Mouse (Mus musculus) stomach, embryonic 16.5 days (tissue): ENCODE results near the gene Rcor1. TPM values are rescaled to one million over a fixed set of nuclear protein-coding genes. Genes with fewer than 3 reads are reported as not detected.

Experiments used
- ATAC-seq: fragments of 200-750 bp; cut with Nextera tagmentation; 2 replicates; pipeline ENCODE4 v1.8.0; 2017; ENCODE audit warnings: moderate number of reproducible peaks, moderate TSS enrichment; ENCODE audit not compliant: insufficient read depth, low FRiP score
- H3K27ac ChIP-seq: fragments of 300-500 bp; sonication (generic); 2 replicates; pipeline ENCODE4 v1.5.1; 2014; ENCODE audit warnings: low read length
- H3K27me3 ChIP-seq: fragments of 300-500 bp; sonication (generic); 2 replicates; pipeline ENCODE4 v1.6.1; 2014; ENCODE audit warnings: low read length, control low read depth, mixed read lengths; ENCODE audit not compliant: control insufficient read depth, insufficient read depth
- H3K36me3 ChIP-seq: fragments of 300-500 bp; sonication (generic); 2 replicates; pipeline ENCODE4 v1.6.1; 2014; ENCODE audit warnings: low read length; ENCODE audit not compliant: control insufficient read depth, insufficient read depth
- H3K4me1 ChIP-seq: fragments of 300-500 bp; sonication (generic); 2 replicates; pipeline ENCODE4 v1.6.1; 2014; ENCODE audit warnings: low read length, control low read depth, mixed read lengths; ENCODE audit not compliant: control insufficient read depth, insufficient read depth
- H3K4me2 ChIP-seq: fragments of 300-500 bp; sonication (generic); 2 replicates; pipeline ENCODE4 v1.6.1; 2014; ENCODE audit warnings: low read depth, low read length, mixed read lengths
- H3K4me3 ChIP-seq: fragments of 300-500 bp; sonication (generic); replicated peaks from 2 replicates; pipeline ENCODE4 v1.5.1; 2014; ENCODE audit warnings: mild to moderate bottlenecking, low read length
- H3K9ac ChIP-seq: fragments of 300-500 bp; sonication (generic); 2 replicates; pipeline ENCODE4 v1.6.1; 2014; ENCODE audit warnings: low read length
- H3K9me3 ChIP-seq: fragments of 300-500 bp; sonication (generic); replicated peaks from 2 replicates; pipeline ENCODE4 v1.6.1; 2016; ENCODE audit warnings: low read length, control low read depth; ENCODE audit not compliant: control insufficient read depth
- WGBS: fragments of 180-500 bp; shearing (Covaris S2); extraction: QIAGEN DNeasy Blood & Tissue Kit; methylation state at CpG from one replicate; pipeline ENCODE4 v1.1.7; 2014; 5-methylcytosine and 5-hydroxymethylcytosine counted together
- polyA plus RNA-seq: library from polyadenylated mRNA; unstranded; fragments of >200 nt; fragmentation: Nextera tagmentation; extraction: Ambion mirVana; gene quantifications from 2 replicates; pipeline ENCODE4 v1.2.1, GENCODE M21; 2015

The Rcor1 gene
- polyA plus RNA-seq, 1 experiment from 2014 or later: 10.9 TPM

DNA sequence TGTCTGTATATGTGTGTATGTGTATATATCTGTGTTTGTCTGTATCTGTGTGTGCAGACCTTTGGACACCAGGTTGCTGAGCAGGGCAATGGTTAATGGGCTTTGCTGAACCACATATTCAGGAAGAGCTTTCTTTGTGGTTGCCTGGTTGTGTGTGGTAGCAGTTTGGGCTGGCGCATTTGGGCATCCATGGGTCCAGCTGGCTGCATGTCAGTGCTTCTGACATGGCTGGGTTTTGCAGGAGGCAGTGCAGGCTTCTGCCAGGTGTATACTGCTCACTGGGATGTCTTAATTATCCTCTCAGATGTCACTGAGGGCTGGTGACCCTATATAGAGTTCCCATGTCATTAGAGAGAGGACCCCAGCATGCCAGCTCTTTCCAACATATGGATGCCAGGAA lies 116.6 kb downstream of the Rcor1 start:
- Histone ChIP-seq H3K36me3 (no peaks in the 10 kb centered on the region), H3K27me3 (no peaks in the 10 kb centered on the region), H3K4me3 (no peak overlapping the region), H3K9me3 (no peaks in the 10 kb centered on the region), H3K4me1 (peaks cover 8% of the 10 kb centered on the region; the same call in 1 of the 2 replicates), H3K4me2 (no peak overlapping the region), H3K9ac (no peak overlapping the region), H3K27ac (no peak overlapping the region)
- 89% methylated on average over 1 of the region's 1 CpGs for WGBS
- no peak for ATAC-seq

DNA sequence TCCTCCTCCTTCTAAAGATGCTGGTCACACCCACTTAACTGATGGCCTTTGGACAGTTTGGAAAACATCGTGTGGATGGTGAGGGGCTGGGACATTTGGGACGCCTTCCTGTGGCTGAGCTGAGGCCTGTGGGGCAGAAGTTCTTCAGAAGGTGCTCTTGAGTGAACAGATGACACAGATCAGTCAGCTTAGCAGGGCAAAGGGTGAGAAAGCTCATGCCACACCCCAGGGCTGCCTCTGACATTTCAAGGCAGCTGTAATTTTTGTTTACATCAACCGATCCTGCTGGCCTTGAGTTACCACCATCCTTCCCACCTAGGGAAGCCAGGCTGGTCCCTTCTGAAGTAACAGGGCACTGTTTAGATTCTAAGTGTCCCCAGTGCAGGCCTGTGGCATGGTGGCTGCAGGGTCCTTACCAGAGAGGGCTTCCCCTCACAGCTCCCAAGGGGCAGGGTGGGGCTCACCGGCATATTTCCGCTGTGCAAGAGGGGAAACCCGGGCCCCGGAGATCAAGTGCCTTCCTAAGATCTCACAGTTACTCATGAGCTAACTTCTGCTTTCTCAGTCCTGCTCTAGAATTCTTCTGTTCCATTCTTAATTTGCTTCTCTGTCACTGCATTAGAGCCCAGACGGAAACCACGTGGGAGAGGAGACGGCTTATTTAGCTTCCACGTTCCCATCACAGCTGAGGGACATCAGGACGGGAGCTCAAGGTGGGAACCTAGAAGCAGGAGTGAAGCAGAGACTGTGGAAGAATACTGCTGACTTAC lies 120.7 kb downstream of the Rcor1 start:
- Histone ChIP-seq H3K4me2 (0 out of 2 replicates have a peak overlapping the region, but pooled peaks have one; percentile 22), H3K27ac (peak overlapping the region; percentile 51; the same call in 1 of the 2 replicates), H3K36me3 (no peaks in the 10 kb centered on the region), H3K27me3 (no peaks in the 10 kb centered on the region), H3K4me1 (peaks cover 18% of the 10 kb centered on the region), H3K4me3 (no peak overlapping the region), H3K9ac (no peak overlapping the region), H3K9me3 (no peaks in the 10 kb centered on the region)
- ATAC-seq: no peak
- WGBS: 32% methylated on average over 12 of the region's 12 CpGs

DNA sequence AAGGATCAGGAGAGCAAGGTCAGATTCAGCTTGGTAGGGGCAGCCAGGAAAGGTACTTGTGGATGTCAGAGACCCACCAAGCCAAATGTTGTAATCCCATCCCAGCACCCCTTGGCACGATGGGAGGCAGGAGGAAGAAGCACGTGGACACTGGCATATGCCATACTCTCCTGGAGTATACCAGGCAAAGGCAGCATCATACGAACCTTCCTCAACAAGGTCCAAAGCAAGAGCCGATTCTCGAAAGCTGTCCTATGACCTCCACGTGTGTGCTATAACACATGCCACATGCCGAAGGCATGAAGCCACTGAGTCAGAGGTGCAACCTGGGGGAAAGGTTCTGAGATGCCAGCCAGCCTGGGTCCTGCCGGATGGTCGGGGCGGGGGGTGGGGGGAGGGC lies 121.7 kb downstream of the Rcor1 start:
- no peaks in the 10 kb centered on the region for H3K27me3 ChIP-seq
- H3K36me3 ChIP-seq: no peaks in the 10 kb centered on the region
- H3K9me3 ChIP-seq: no peaks in the 10 kb centered on the region
- no peak overlapping the region for H3K4me2 ChIP-seq
- no peak for ATAC-seq
- 91% methylated on average over 10 of the region's 10 CpGs for WGBS
- H3K4me3 ChIP-seq: no peak overlapping the region
- peaks cover 22% of the 10 kb centered on the region for H3K4me1 ChIP-seq
- no peak overlapping the region for H3K9ac ChIP-seq
- H3K27ac ChIP-seq: no peak overlapping the region

DNA sequence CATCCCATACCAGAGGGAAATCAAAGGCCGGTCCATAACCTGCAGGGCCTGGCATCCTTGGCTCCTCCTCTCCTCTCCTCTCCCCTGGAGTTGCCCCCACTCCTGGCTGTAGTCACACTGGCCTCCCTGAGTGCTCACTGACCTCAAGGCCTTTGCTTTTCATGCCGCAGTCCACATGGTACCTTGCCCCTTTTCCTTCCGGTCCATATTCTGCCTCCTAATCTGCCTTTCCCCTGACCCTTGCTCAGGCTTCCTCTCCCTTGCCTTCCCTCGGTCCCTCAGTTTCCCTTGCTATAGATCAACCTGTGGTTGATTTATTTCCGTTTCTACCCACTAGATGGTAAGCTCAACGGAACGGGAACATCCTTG lies 122.8 kb downstream of the Rcor1 start:
- Histone ChIP-seq H3K36me3 (no peaks in the 10 kb centered on the region), H3K9ac (peak overlapping the region; percentile 52; the same call in 1 of the 2 replicates), H3K4me3 (no peak overlapping the region), H3K27ac (no peak overlapping the region), H3K9me3 (no peaks in the 10 kb centered on the region), H3K4me1 (peaks cover 22% of the 10 kb centered on the region), H3K4me2 (peak overlapping the region; percentile 54; the same call in 1 of the 2 replicates), H3K27me3 (no peaks in the 10 kb centered on the region)
- ATAC-seq: no peak
- 38% methylated on average over 7 of the region's 7 CpGs for WGBS

DNA sequence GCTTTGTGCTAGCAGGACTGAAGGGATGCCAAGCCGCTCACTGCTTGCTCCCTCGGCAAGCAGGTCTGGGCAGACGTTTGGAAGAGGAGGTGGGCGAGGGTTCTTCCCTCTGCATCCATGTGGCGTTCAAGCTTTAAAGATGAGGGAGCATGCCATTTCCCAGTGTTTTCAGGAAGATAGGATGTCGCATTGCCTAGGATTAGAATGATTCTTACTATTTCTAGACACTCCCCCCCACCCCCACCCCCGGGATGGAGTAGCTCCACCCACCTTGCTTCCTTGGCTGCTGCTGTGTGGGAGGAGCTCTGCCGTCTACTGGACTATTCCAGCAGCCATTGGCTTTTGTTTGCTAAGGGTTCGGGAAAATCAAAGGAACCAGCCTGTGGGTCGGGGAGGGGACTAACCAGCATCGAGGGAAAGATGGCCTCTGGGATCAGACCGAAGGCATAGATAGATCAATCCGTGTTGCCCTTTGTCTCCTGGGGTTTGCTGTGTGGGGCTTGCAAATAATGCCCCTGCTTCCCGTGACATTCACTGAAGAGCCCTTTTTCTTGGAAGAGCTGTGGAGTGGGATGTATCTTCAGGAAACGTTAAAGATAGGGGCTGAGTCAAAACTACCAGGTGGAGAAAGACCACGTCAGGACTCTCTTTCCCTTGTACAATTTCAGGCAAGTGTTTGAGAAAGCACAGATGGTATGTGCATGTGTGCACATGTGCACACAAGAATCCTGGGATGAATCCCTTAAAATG lies 123.3 kb downstream of the Rcor1 start:
- H3K36me3 ChIP-seq: no peaks in the 10 kb centered on the region
- H3K9me3 ChIP-seq: no peaks in the 10 kb centered on the region
- H3K27ac ChIP-seq: peak overlapping the region; percentile 17; the same call in 1 of the 2 replicates
- peak overlapping the region; percentile 21; the same call in 1 of the 2 replicates for H3K4me3 ChIP-seq
- peak overlapping the region; percentile 52 for H3K9ac ChIP-seq
- H3K27me3 ChIP-seq: no peaks in the 10 kb centered on the region
- WGBS: 11% methylated on average over 16 of the region's 16 CpGs
- ATAC-seq: peak; percentile 46
- peaks cover 22% of the 10 kb centered on the region for H3K4me1 ChIP-seq
- H3K4me2 ChIP-seq: peak overlapping the region; percentile 54

DNA sequence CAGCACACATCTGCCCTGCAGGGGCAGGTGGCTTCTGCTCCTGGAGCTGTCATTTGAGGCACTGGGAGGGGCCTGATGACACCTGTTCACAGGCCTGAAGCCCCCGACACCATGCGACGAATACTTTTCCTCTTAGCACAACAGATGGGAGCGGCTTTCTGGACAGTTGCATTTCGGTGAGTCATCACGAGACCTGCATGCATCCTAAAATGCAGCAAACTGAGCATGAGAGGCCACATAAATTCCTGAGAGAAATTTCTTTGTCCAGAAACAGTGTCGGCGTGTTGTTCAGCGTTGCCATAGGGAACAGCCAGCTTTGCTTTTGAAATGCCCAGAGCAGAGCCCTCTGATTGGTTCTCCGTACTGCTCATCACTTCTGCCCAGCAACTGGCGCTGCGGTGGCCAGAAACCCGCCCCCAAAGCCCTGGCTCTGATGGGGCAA lies 125.2 kb downstream of the Rcor1 start:
- no peaks in the 10 kb centered on the region for H3K9me3 ChIP-seq
- H3K4me1 ChIP-seq: peaks cover 25% of the 10 kb centered on the region
- peak overlapping the region; percentile 58 for H3K4me2 ChIP-seq
- ATAC-seq: peak; percentile 77; the same call in 1 of the 2 replicates
- 3% methylated on average over 13 of the region's 13 CpGs for WGBS
- no peaks in the 10 kb centered on the region for H3K27me3 ChIP-seq
- peak overlapping the region; percentile 61 for H3K9ac ChIP-seq
- H3K4me3 ChIP-seq: peak overlapping the region; percentile 42
- H3K27ac ChIP-seq: peak overlapping the region; percentile 64; the same call in 1 of the 2 replicates
- H3K36me3 ChIP-seq: no peaks in the 10 kb centered on the region

DNA sequence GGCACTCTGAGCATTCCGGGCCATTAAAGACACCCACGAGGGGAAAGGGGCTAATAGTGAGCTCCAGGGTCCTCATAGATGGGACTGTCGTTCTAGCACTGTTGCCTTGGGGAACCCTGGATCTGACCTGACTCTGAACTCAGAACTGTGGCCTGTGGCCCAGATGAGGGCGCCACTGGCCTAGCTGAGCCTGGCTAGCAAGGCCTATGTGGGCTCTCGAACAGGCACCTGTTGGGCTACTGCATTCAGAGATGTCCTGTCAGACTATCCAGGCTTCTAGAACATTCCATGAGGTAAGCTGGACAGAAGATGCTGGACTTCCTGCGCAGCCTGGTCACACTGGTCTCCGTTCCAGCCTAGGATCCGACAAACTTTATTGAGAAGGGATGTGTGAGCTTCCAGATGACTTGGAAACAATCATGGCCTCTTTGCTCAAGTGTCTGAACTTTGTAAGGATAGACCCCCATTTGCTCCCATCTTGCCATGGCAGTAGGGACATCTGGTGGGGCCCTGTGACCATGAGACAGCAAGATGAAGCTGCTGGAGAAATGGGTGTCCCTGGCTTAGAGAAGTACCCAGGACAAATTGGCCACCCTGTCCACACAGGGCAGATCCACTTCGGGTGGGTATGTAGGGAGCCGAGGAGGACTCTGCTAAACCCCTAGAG lies 126.1 kb downstream of the Rcor1 start:
- Histone ChIP-seq H3K36me3 (no peaks in the 10 kb centered on the region), H3K4me3 (0 out of 2 replicates have a peak overlapping the region, but pooled peaks have one; percentile 80), H3K4me2 (peak overlapping the region; percentile 89), H3K9ac (no peak overlapping the region), H3K4me1 (peaks cover 17% of the 10 kb centered on the region), H3K27me3 (no peaks in the 10 kb centered on the region), H3K9me3 (no peaks in the 10 kb centered on the region), H3K27ac (peak overlapping the region; percentile 78)
- 0 out of 2 replicates have a peak, but pooled peaks have one; percentile 6 for ATAC-seq
- 67% methylated on average over 10 of the region's 10 CpGs for WGBS
